Mouse (Mus musculus) forebrain, embryonic 13.5 days (tissue): ENCODE measurements at regions not wholly inside any gene's neighbourhood (a gene's known extent, or its start where the extent isn't known, plus 50 kb on each side); places are given as distances from the start of the nearest gene placed in this dataset.
"Not testable (repeated sequence)": the region's sequence is repeated elsewhere in the genome, so short reads cannot be mapped to it uniquely, and the experiment has no call there.

ENCODE experiments used
- ATAC-seq: fragments of 200-750 bp; cut with Nextera tagmentation; 2 replicates; pipeline ENCODE4 v1.8.0; 2017
- H3K27ac ChIP-seq: fragments of 300-500 bp; sonication (generic); 2 replicates; pipeline ENCODE4 v1.5.1; 2015; ENCODE audit warnings: inconsistent platforms, mild to moderate bottlenecking, moderate library complexity
- H3K27me3 ChIP-seq: fragments of 300-500 bp; sonication (generic); 2 replicates; pipeline ENCODE4 v1.6.1; 2015; ENCODE audit warnings: mild to moderate bottlenecking, inconsistent platforms
- H3K36me3 ChIP-seq: fragments of 300-500 bp; sonication (generic); 2 replicates; pipeline ENCODE4 v1.6.1; 2015; ENCODE audit warnings: mild to moderate bottlenecking, inconsistent platforms; ENCODE audit not compliant: poor library complexity, severe bottlenecking
- H3K4me1 ChIP-seq: fragments of 300-500 bp; sonication (generic); 2 replicates; pipeline ENCODE4 v1.6.1; 2015; ENCODE audit warnings: inconsistent platforms
- H3K4me2 ChIP-seq: fragments of 300-500 bp; sonication (generic); 2 replicates; pipeline ENCODE4 v1.6.1; 2015; ENCODE audit warnings: inconsistent platforms, mild to moderate bottlenecking, moderate library complexity
- H3K4me3 ChIP-seq: fragments of 300-500 bp; sonication (generic); 2 replicates; pipeline ENCODE4 v1.5.1; 2015; ENCODE audit warnings: mild to moderate bottlenecking, inconsistent platforms
- H3K9ac ChIP-seq: fragments of 300-500 bp; sonication (generic); 2 replicates; pipeline ENCODE4 v1.6.1; 2015; ENCODE audit warnings: mild to moderate bottlenecking, inconsistent platforms
- H3K9me3 ChIP-seq: fragments of 300-500 bp; sonication (generic); replicated peaks from 2 replicates; pipeline ENCODE4 v1.6.1; 2016; ENCODE audit warnings: inconsistent platforms
- WGBS: fragments of 180-500 bp; shearing (Covaris S2); methylation state at CpG from one replicate; pipeline ENCODE4 v1.1.7; 2015; 5-methylcytosine and 5-hydroxymethylcytosine counted together

DNA sequence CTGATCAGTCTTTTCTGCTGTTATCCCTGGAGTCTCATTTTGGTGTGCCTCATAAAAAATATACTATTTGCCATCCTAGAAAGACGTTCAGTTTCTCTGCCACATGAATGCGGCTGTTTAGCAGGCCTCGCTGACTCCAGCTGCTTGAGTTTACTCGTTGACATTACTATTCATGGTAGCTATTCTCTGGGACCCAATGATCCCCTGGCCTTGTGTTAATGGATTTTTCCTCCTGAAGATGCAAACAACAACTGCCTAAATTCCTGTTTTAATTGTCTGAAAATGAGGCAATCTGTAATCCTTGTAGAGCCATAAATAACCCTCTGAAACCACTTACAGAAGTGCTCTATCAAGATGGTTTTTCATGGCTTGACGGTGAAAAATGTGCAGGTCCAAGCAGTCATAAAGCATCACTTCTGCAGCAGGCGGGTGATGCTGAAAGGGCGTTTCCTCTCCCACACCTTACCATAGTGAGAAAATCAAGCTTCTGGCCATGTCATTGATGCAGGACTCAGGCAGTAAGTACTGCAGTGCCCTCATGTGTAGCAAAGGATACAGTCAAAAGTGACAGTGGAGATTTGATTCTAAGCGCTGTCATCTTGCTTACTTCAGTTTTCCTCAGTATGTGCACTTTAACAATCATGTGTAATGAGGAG is 419.7 kb upstream of the Lrp1b start:
- Histone ChIP-seq H3K36me3 (no peaks in the 10 kb centered on the region), H3K27ac (no peak overlapping the region), H3K9ac (no peak overlapping the region), H3K9me3 (no peaks in the 10 kb centered on the region), H3K4me1 (no peaks in the 10 kb centered on the region), H3K4me2 (no peak overlapping the region), H3K27me3 (no peaks in the 10 kb centered on the region), H3K4me3 (no peak overlapping the region)
- 68% methylated on average over 8 of the region's 8 CpGs for WGBS
- no peak for ATAC-seq

- Histone ChIP-seq H3K27ac (no peak overlapping the region), H3K9ac (no peak overlapping the region), H3K4me2 (no peak overlapping the region), H3K27me3 (no peaks in the 10 kb centered on the region), H3K9me3 (no peaks in the 10 kb centered on the region), H3K4me3 (no peak overlapping the region), H3K4me1 (no peaks in the 10 kb centered on the region), H3K36me3 (no peaks in the 10 kb centered on the region)
- ATAC-seq, result peak; percentile 83; the same call in 1 of the 2 replicates
- WGBS, result 86% methylated on average over 4 of the region's 4 CpGs
Measured at GRCm38 (mm10) chr2:43097560-43098233, 444.3 kb upstream of the Lrp1b start.

DNA sequence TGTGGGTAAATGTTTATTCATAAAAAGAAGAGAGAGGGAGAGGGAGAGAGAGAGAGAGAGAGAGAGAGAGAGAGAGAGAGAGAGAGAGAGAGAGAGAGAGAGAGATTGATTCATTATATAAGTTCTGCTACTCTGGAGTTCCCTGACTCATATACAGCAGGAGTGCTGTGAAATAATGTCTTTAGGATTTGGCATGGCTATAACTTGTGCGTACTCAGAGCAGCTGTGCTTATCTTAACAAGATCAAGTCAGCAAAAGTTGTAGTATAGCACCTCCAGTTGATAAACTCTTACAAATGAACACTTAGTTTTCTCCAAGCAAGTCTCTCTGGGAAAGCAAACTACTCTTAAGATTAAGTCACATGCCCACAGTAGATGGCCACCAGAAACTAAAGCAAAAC is 435.3 kb upstream of the Kynu start:
- H3K36me3 ChIP-seq, result no peaks in the 10 kb centered on the region
- no peaks in the 10 kb centered on the region for H3K4me1 ChIP-seq
- H3K27ac ChIP-seq, result no peak overlapping the region
- H3K9me3 ChIP-seq, result no peaks in the 10 kb centered on the region
- 78% methylated on average over 1 of the region's 1 CpGs for WGBS
- no peak overlapping the region for H3K9ac ChIP-seq
- H3K27me3 ChIP-seq, result no peaks in the 10 kb centered on the region
- ATAC-seq, result no peak
- H3K4me2 ChIP-seq, result no peak overlapping the region
- H3K4me3 ChIP-seq, result no peak overlapping the region

DNA sequence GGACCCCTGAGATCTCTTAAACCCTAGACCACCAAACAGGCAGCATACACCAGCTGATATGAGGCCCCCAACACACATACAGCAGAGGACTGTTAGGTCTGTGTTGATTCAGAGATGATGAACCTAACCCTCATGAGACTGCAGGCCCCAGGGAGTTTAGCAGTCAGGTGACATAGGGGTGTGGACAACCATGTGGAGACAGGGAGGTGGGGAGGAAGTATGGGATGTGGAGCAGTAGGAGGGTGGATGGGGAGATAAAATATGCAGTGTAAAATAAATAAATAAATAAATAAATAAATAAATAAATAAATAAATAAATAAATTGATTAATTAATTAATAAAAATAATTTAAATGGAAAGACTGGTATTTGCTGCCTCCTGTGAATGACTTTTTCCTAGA is 401.6 kb upstream of the Kynu start:
- no peak for ATAC-seq
- no peaks in the 10 kb centered on the region for H3K9me3 ChIP-seq
- H3K4me1 ChIP-seq, result no peaks in the 10 kb centered on the region
- no peaks in the 10 kb centered on the region for H3K36me3 ChIP-seq
- H3K9ac ChIP-seq, result no peak overlapping the region
- no peak overlapping the region for H3K27ac ChIP-seq
- H3K27me3 ChIP-seq, result no peaks in the 10 kb centered on the region
- H3K4me2 ChIP-seq, result no peak overlapping the region
- H3K4me3 ChIP-seq, result no peak overlapping the region

GRCm38 (mm10) chr2:43182105-43182504 is 373.0 kb upstream of the Kynu start:
- no peak overlapping the region for H3K9ac ChIP-seq
- no peak overlapping the region for H3K4me2 ChIP-seq
- H3K27me3 ChIP-seq, result no peaks in the 10 kb centered on the region
- no peaks in the 10 kb centered on the region for H3K4me1 ChIP-seq
- H3K27ac ChIP-seq, result no peak overlapping the region
- no peaks in the 10 kb centered on the region for H3K9me3 ChIP-seq
- no peak overlapping the region for H3K4me3 ChIP-seq
- H3K36me3 ChIP-seq, result no peaks in the 10 kb centered on the region
- ATAC-seq, result no peak

- not testable (repeated sequence) for H3K27me3 ChIP-seq, H3K4me2 ChIP-seq, H3K36me3 ChIP-seq, H3K9ac ChIP-seq, H3K9me3 ChIP-seq, H3K4me1 ChIP-seq, ATAC-seq, H3K27ac ChIP-seq, H3K4me3 ChIP-seq
- 97% methylated on average over 15 of the region's 15 CpGs for WGBS
Measured at GRCm38 (mm10) chr2:43195531-43195930, 359.6 kb upstream of the Kynu start.

- ATAC-seq, result peak; percentile 87
- Histone ChIP-seq H3K9me3 (no peaks in the 10 kb centered on the region), H3K9ac (no peak overlapping the region), H3K4me1 (0 out of 2 replicates have a peak, but pooled peaks cover 7% of the 10 kb centered on the region), H3K27ac (no peak overlapping the region), H3K27me3 (no peaks in the 10 kb centered on the region), H3K4me2 (no peak overlapping the region), H3K36me3 (no peaks in the 10 kb centered on the region), H3K4me3 (no peak overlapping the region)
- 44% methylated on average over 3 of the region's 3 CpGs for WGBS
Measured at GRCm38 (mm10) chr2:43208223-43208622, 346.9 kb upstream of the Kynu start.

DNA sequence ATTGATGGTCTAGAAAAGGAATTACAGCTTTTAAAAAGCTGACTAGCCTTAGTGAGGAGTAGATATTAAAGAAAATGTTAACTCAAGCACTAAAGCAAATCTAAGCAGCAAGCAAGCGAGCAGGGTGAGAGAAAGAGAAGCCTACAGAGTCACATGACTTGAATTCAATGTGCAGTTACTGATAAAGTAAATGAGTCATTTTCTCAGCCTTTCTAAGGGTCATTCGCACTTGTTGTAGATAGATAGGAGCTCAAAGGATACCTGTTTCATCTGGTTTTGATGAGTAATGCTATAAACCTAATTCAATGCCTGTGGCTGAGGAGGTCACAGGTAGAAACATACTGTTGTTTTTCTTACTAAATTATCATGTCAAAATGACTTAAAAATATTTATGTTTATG is 341.2 kb upstream of the Kynu start:
- ATAC-seq, result no peak

GRCm38 (mm10) chr2:43217119-43217518 is 338.0 kb upstream of the Kynu start:
- ATAC-seq, result peak; percentile 77
- H3K4me1 ChIP-seq, result peaks cover 5% of the 10 kb centered on the region; the same call in 1 of the 2 replicates
- no peaks in the 10 kb centered on the region for H3K27me3 ChIP-seq
- H3K4me2 ChIP-seq, result no peak overlapping the region
- H3K4me3 ChIP-seq, result no peak overlapping the region
- H3K36me3 ChIP-seq, result no peaks in the 10 kb centered on the region
- no peaks in the 10 kb centered on the region for H3K9me3 ChIP-seq
- no peak overlapping the region for H3K27ac ChIP-seq
- H3K9ac ChIP-seq, result no peak overlapping the region
- 14% methylated on average over 1 of the region's 1 CpGs for WGBS

More for the DNA sequence above, 341.2 kb upstream of the Kynu start:
- H3K9me3 ChIP-seq, result no peaks in the 10 kb centered on the region
- H3K4me3 ChIP-seq, result no peak overlapping the region
- no peak overlapping the region for H3K9ac ChIP-seq
- no peak overlapping the region for H3K4me2 ChIP-seq
- no peak overlapping the region for H3K27ac ChIP-seq
- no peaks in the 10 kb centered on the region for H3K36me3 ChIP-seq
- no peaks in the 10 kb centered on the region for H3K27me3 ChIP-seq
- 78% methylated on average over 2 of the region's 2 CpGs for WGBS
- peaks cover 5% of the 10 kb centered on the region; the same call in 1 of the 2 replicates for H3K4me1 ChIP-seq

DNA sequence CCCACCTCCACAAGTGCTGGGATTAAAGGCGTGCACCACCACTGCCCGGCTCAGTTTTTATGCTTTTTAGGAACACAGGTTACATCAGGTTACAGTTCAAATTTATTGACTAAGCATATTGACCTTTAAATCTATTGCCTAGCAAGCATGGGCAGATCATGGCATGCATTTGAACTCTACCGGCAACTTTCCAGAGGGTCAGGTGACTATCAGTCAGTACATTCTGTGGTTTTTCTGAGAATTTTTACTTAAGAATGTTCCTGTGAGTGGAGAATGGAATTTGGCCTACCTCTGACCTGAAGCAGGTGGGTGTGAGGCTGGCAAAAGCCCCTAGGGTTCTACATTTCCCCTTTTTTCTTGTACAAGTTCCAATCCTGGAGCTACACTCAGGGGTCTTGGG is 332.4 kb upstream of the Kynu start:
- no peak overlapping the region for H3K9ac ChIP-seq
- WGBS, result 97% methylated on average over 3 of the region's 3 CpGs
- H3K27ac ChIP-seq, result no peak overlapping the region
- H3K36me3 ChIP-seq, result no peaks in the 10 kb centered on the region
- H3K4me1 ChIP-seq, result no peaks in the 10 kb centered on the region
- H3K9me3 ChIP-seq, result no peaks in the 10 kb centered on the region
- H3K27me3 ChIP-seq, result no peaks in the 10 kb centered on the region
- no peak overlapping the region for H3K4me3 ChIP-seq
- ATAC-seq, result no peak
- no peak overlapping the region for H3K4me2 ChIP-seq

- not testable (repeated sequence) for H3K9ac ChIP-seq, H3K4me2 ChIP-seq, ATAC-seq, H3K27ac ChIP-seq, H3K4me1 ChIP-seq, H3K27me3 ChIP-seq, H3K9me3 ChIP-seq, H3K36me3 ChIP-seq, H3K4me3 ChIP-seq
- 63% methylated on average over 1 of the region's 1 CpGs for WGBS
Measured at GRCm38 (mm10) chr2:43224728-43225127, 330.4 kb upstream of the Kynu start.

GRCm38 (mm10) chr2:43246786-43247185 is 308.3 kb upstream of the Kynu start:
- Histone ChIP-seq H3K27me3 (no peaks in the 10 kb centered on the region), H3K4me3 (no peak overlapping the region), H3K4me2 (no peak overlapping the region), H3K27ac (no peak overlapping the region), H3K9me3 (no peaks in the 10 kb centered on the region), H3K9ac (no peak overlapping the region), H3K4me1 (no peaks in the 10 kb centered on the region), H3K36me3 (no peaks in the 10 kb centered on the region)
- no peak for ATAC-seq
- 77% methylated on average over 3 of the region's 3 CpGs for WGBS

GRCm38 (mm10) chr2:43248671-43249070 is 306.5 kb upstream of the Kynu start:
- no peaks in the 10 kb centered on the region for H3K9me3 ChIP-seq
- no peak overlapping the region for H3K4me3 ChIP-seq
- no peak overlapping the region for H3K9ac ChIP-seq
- peak; percentile 38; the same call in 1 of the 2 replicates for ATAC-seq
- WGBS, result 58% methylated on average over 2 of the region's 2 CpGs
- no peaks in the 10 kb centered on the region for H3K4me1 ChIP-seq
- H3K36me3 ChIP-seq, result no peaks in the 10 kb centered on the region
- no peak overlapping the region for H3K27ac ChIP-seq
- no peaks in the 10 kb centered on the region for H3K27me3 ChIP-seq
- no peak overlapping the region for H3K4me2 ChIP-seq
